Mouse (Mus musculus) liver, adult 10 weeks (tissue): ENCODE measurements around the gene Gskip. TPM values are rescaled to one million over a fixed set of nuclear protein-coding genes. Genes with fewer than 3 reads are reported as not detected.

ENCODE experiments used
- polyA plus RNA-seq: library from polyadenylated mRNA; stranded (reverse); fragments of 350-450 nt; fragmentation: Illumina TruSeq; extraction: RNeasy Lipid Tissue Mini Kit (QIAGEN cat#74804); gene quantifications from one replicate; pipeline ENCODE4 v1.2.3, GENCODE M21; 2014; ENCODE audit warnings: low read depth, low replicate concordance

Gskip gene
- polyA plus RNA-seq = 7.4 TPM

DNA sequence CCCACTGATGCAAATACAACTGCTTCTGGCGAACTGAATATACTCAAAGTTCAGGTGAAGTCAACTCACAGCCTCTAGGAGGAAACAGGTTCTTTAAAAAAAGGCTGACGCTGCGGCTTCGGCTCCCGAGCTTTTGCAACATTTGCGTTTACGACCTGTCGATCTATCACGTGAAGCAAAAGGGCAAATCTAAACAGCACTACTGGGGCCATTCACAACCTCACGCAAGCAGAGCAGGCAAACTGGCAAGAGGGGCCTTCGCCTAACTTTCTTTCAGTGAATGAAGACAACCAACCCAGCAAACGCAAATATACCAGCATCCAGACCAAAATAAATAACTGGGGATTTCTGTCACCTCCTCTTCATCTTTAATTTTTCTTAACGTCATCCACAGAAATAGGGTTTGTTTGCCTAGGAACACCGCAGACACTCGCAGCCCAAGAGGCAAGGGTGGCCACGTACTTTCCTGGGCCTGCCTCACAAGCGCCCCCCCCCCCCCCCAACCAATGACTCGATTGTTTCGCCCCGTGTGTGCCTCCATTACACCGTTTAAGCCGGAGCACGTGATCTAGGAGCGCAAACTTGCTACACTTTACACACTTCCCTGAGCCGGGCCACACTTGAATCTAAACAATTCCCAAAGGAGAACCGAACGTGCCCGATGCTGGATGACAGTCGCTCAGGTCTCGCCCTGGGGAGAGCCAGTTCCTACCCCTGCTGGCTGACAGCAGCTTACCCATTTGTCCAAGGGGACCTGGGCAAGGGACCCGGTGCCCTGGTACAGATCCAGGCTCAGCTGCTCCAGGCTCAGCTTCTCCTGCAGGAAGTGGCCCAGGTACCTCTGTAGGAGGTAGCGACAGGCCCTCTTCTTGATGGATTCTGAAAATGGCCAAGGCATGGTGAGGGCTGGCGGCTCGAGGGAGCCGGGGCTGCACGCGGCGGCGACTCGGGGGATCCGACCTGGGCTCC is at the start of gene Gskip:
Gskip (plus strand) TSS at position 897 of the 969 bp plus-strand sequence.

GRCm38 (mm10) chr12:105685001-105685691 is 517 bp downstream of the Gskip start, which contains the start of gene Atg2b:
Atg2b (minus strand) TSS chr12:105685211.

GRCm38 (mm10) chr12:105705799-105706487 is 21.3 kb downstream of the Gskip start, which contains the start of gene Ak7:
Ak7 (plus strand) TSS chr12:105705976.

Other genes with a start within 250 kb of the Gskip start
- 0.34 TPM for gene D430019H16Rik, start 231.0 kb upstream of the Gskip start, polyA plus RNA-seq
- not detected for gene Bdkrb2, start 121.6 kb upstream of the Gskip start, polyA plus RNA-seq
- gene Bdkrb1, start 81.7 kb upstream of the Gskip start, polyA plus RNA-seq = not detected
- 9.1 TPM for gene Atg2b, start 382 bp downstream of the Gskip start, polyA plus RNA-seq
- not detected for gene Ak7, start 21.1 kb downstream of the Gskip start, polyA plus RNA-seq
- 198 TPM for gene Papola, start 99.9 kb downstream of the Gskip start, polyA plus RNA-seq